Mouse (Mus musculus) hindbrain, embryonic 16.5 days (tissue): ENCODE results near the gene Baz1a. TPM values are rescaled to one million over a fixed set of nuclear protein-coding genes. Genes with fewer than 3 reads are reported as not detected.

Source experiments
- ATAC-seq: fragments of 200-750 bp; cut with Nextera tagmentation; 2 replicates; pipeline ENCODE4 v1.8.0; 2017; ENCODE audit warnings: moderate TSS enrichment, moderate library complexity
- H3K27ac ChIP-seq: fragments of 300-500 bp; sonication (generic); 2 replicates; pipeline ENCODE4 v1.5.1; 2014; ENCODE audit warnings: low read depth, mild to moderate bottlenecking, control low read depth, low read length, moderate library complexity
- H3K27me3 ChIP-seq: fragments of 300-500 bp; sonication (generic); replicated peaks from 2 replicates; pipeline ENCODE4 v1.6.1; 2014; ENCODE audit warnings: low read length; ENCODE audit not compliant: control insufficient read depth, insufficient read depth
- H3K36me3 ChIP-seq: fragments of 300-500 bp; sonication (generic); 2 replicates; pipeline ENCODE4 v1.6.1; 2014; ENCODE audit warnings: mild to moderate bottlenecking, low read length, moderate library complexity, mixed read lengths; ENCODE audit not compliant: control insufficient read depth, insufficient read depth
- H3K4me1 ChIP-seq: fragments of 300-500 bp; sonication (generic); 2 replicates; pipeline ENCODE4 v1.6.1; 2014; ENCODE audit warnings: low read depth, low read length; ENCODE audit not compliant: control insufficient read depth, insufficient read depth
- H3K4me2 ChIP-seq: fragments of 300-500 bp; sonication (generic); 2 replicates; pipeline ENCODE4 v1.6.1; 2014; ENCODE audit warnings: mild to moderate bottlenecking, low read length, control low read depth, moderate library complexity
- H3K4me3 ChIP-seq: fragments of 300-500 bp; sonication (generic); 2 replicates; pipeline ENCODE4 v1.5.1; 2014; ENCODE audit warnings: mild to moderate bottlenecking, low read length, control low read depth, moderate library complexity
- H3K9ac ChIP-seq: fragments of 300-500 bp; sonication (generic); 2 replicates; pipeline ENCODE4 v1.6.1; 2014; ENCODE audit warnings: low read depth, mild to moderate bottlenecking, control low read depth, low read length, moderate library complexity
- H3K9me3 ChIP-seq: fragments of 300-500 bp; sonication (generic); 2 replicates; pipeline ENCODE4 v1.6.1; 2014; ENCODE audit warnings: mild to moderate bottlenecking, low read length, moderate library complexity; ENCODE audit not compliant: control insufficient read depth
- WGBS: fragments of 180-500 bp; shearing (Covaris S2); extraction: QIAGEN DNeasy Blood & Tissue Kit; methylation state at CpG from one replicate; pipeline ENCODE4 v1.1.7; 2014; 5-methylcytosine and 5-hydroxymethylcytosine counted together
- polyA plus RNA-seq: library from polyadenylated mRNA; unstranded; fragments of >200 nt; fragmentation: Nextera tagmentation; extraction: Ambion mirVana; gene quantifications from 2 replicates; pipeline ENCODE4 v1.2.1, GENCODE M21; 2015

Gene Baz1a
- polyA plus RNA-seq, 1 experiment from 2014 or later, result 5.6 TPM

GRCm38 (mm10) chr12:55053267-55053666, 39.1 kb upstream of the Baz1a start:
- no peak for ATAC-seq
- Histone ChIP-seq H3K27ac (no peak overlapping the region), H3K9me3 (no peaks in the 10 kb centered on the region), H3K4me3 (no peak overlapping the region), H3K9ac (no peak overlapping the region), H3K27me3 (no peaks in the 10 kb centered on the region), H3K36me3 (0 out of 2 replicates have a peak, but pooled peaks cover 3% of the 10 kb centered on the region), H3K4me1 (no peaks in the 10 kb centered on the region), H3K4me2 (no peak overlapping the region)
- WGBS, result 90% methylated on average over 7 of the region's 7 CpGs

- no peak for ATAC-seq
- 94% methylated on average over 8 of the region's 8 CpGs for WGBS
- Histone ChIP-seq H3K4me3 (no peak overlapping the region), H3K4me1 (no peaks in the 10 kb centered on the region), H3K4me2 (no peak overlapping the region), H3K9ac (no peak overlapping the region), H3K9me3 (no peaks in the 10 kb centered on the region), H3K27me3 (no peaks in the 10 kb centered on the region), H3K27ac (no peak overlapping the region), H3K36me3 (0 out of 2 replicates have a peak, but pooled peaks cover 3% of the 10 kb centered on the region)
Observed at GRCm38 (mm10) chr12:55051210-55052173, 37.3 kb upstream of the Baz1a start.

GRCm38 (mm10) chr12:55049731-55050353, 35.7 kb upstream of the Baz1a start:
- ATAC-seq, result no peak
- Histone ChIP-seq H3K4me2 (no peak overlapping the region), H3K27me3 (no peaks in the 10 kb centered on the region), H3K4me3 (no peak overlapping the region), H3K36me3 (0 out of 2 replicates have a peak, but pooled peaks cover 6% of the 10 kb centered on the region), H3K9ac (no peak overlapping the region), H3K27ac (no peak overlapping the region), H3K4me1 (no peaks in the 10 kb centered on the region), H3K9me3 (no peaks in the 10 kb centered on the region)
- WGBS, result 93% methylated on average over 8 of the region's 8 CpGs

- H3K36me3 ChIP-seq, result 0 out of 2 replicates have a peak, but pooled peaks cover 3% of the 10 kb centered on the region
- no peaks in the 10 kb centered on the region for H3K9me3 ChIP-seq
- WGBS, result 85% methylated on average over 15 of the region's 15 CpGs
- H3K9ac ChIP-seq, result no peak overlapping the region
- no peaks in the 10 kb centered on the region for H3K4me1 ChIP-seq
- no peaks in the 10 kb centered on the region for H3K27me3 ChIP-seq
- H3K27ac ChIP-seq, result no peak overlapping the region
- ATAC-seq, result no peak
- H3K4me2 ChIP-seq, result no peak overlapping the region
- no peak overlapping the region for H3K4me3 ChIP-seq
Observed at GRCm38 (mm10) chr12:55041011-55041410, 26.9 kb upstream of the Baz1a start.

- Histone ChIP-seq H3K4me2 (no peak overlapping the region), H3K27ac (no peak overlapping the region), H3K4me1 (no peaks in the 10 kb centered on the region), H3K36me3 (no peaks in the 10 kb centered on the region), H3K4me3 (no peak overlapping the region), H3K9ac (no peak overlapping the region), H3K27me3 (no peaks in the 10 kb centered on the region), H3K9me3 (no peaks in the 10 kb centered on the region)
- WGBS, result 67% methylated on average over 3 of the region's 3 CpGs
- ATAC-seq, result no peak
Observed at GRCm38 (mm10) chr12:55027088-55027487, 12.9 kb upstream of the Baz1a start.

- no peak for ATAC-seq
- Histone ChIP-seq H3K4me3 (no peak overlapping the region), H3K9ac (no peak overlapping the region), H3K9me3 (no peaks in the 10 kb centered on the region), H3K4me2 (no peak overlapping the region), H3K36me3 (no peaks in the 10 kb centered on the region), H3K27me3 (no peaks in the 10 kb centered on the region), H3K27ac (no peak overlapping the region), H3K4me1 (no peaks in the 10 kb centered on the region)
- 69% methylated on average over 2 of the region's 2 CpGs for WGBS
Observed at GRCm38 (mm10) chr12:55023284-55023683, 9.1 kb upstream of the Baz1a start.

- Histone ChIP-seq H3K27ac (no peak overlapping the region), H3K4me2 (no peak overlapping the region), H3K9ac (no peak overlapping the region), H3K27me3 (no peaks in the 10 kb centered on the region), H3K4me3 (no peak overlapping the region), H3K4me1 (no peaks in the 10 kb centered on the region), H3K36me3 (no peaks in the 10 kb centered on the region), H3K9me3 (no peaks in the 10 kb centered on the region)
- no peak for ATAC-seq
- 91% methylated on average over 7 of the region's 7 CpGs for WGBS
Observed at GRCm38 (mm10) chr12:55019421-55019877, 5.3 kb upstream of the Baz1a start.

- no peaks in the 10 kb centered on the region for H3K9me3 ChIP-seq
- no peak overlapping the region for H3K9ac ChIP-seq
- no peak overlapping the region for H3K4me2 ChIP-seq
- H3K4me1 ChIP-seq, result no peaks in the 10 kb centered on the region
- no peak for ATAC-seq
- no peaks in the 10 kb centered on the region for H3K36me3 ChIP-seq
- no peaks in the 10 kb centered on the region for H3K27me3 ChIP-seq
- H3K27ac ChIP-seq, result no peak overlapping the region
- H3K4me3 ChIP-seq, result no peak overlapping the region
- 57% methylated on average over 9 of the region's 9 CpGs for WGBS
Observed at GRCm38 (mm10) chr12:55017119-55017721, 3.1 kb upstream of the Baz1a start.
